Mouse (Mus musculus) midbrain, embryonic 15.5 days (tissue): ENCODE results near the gene Ptprd. TPM values are rescaled to one million over a fixed set of nuclear protein-coding genes. Genes with fewer than 3 reads are reported as not detected.

Experiments
- ATAC-seq: fragments of 200-750 bp; cut with Nextera tagmentation; replicated peaks from 2 replicates; pipeline ENCODE4 v1.8.0; 2017; ENCODE audit warnings: moderate TSS enrichment
- H3K27ac ChIP-seq: fragments of 300-500 bp; sonication (generic); 2 replicates; pipeline ENCODE4 v1.5.1; 2015; ENCODE audit warnings: mild to moderate bottlenecking, inconsistent platforms
- H3K27me3 ChIP-seq: fragments of 300-500 bp; sonication (generic); replicated peaks from 2 replicates; pipeline ENCODE4 v1.6.1; 2015; ENCODE audit warnings: inconsistent platforms
- H3K36me3 ChIP-seq: fragments of 300-500 bp; sonication (generic); replicated peaks from 2 replicates; pipeline ENCODE4 v1.6.1; 2015; ENCODE audit warnings: inconsistent platforms
- H3K4me1 ChIP-seq: fragments of 300-500 bp; sonication (generic); 2 replicates; pipeline ENCODE4 v1.6.1; 2015; ENCODE audit warnings: inconsistent platforms
- H3K4me2 ChIP-seq: fragments of 300-500 bp; sonication (generic); 2 replicates; pipeline ENCODE4 v1.6.1; 2015; ENCODE audit warnings: inconsistent platforms, mild to moderate bottlenecking, moderate library complexity
- H3K4me3 ChIP-seq: fragments of 300-500 bp; sonication (generic); 2 replicates; pipeline ENCODE4 v1.5.1; 2015; ENCODE audit warnings: mild to moderate bottlenecking, inconsistent platforms
- H3K9ac ChIP-seq: fragments of 300-500 bp; sonication (generic); 2 replicates; pipeline ENCODE4 v1.6.1; 2015; ENCODE audit warnings: mild to moderate bottlenecking, inconsistent platforms
- H3K9me3 ChIP-seq: fragments of 300-500 bp; sonication (generic); 2 replicates; pipeline ENCODE4 v1.6.1; 2016; ENCODE audit warnings: inconsistent platforms
- WGBS: fragments of 180-500 bp; shearing (Covaris S2); methylation state at CpG from one replicate; pipeline ENCODE4 v1.1.7; 2015; ENCODE audit warnings: mixed read lengths; 5-methylcytosine and 5-hydroxymethylcytosine counted together
- polyA plus RNA-seq: library from polyadenylated mRNA; unstranded; fragments of >200 nt; fragmentation: Nextera tagmentation; extraction: Ambion mirVana; gene quantifications from 2 replicates; pipeline ENCODE4 v1.2.1, GENCODE M21; 2015

Gene Ptprd
- polyA plus RNA-seq, 1 experiment from 2014 or later, result 91.7 TPM

DNA sequence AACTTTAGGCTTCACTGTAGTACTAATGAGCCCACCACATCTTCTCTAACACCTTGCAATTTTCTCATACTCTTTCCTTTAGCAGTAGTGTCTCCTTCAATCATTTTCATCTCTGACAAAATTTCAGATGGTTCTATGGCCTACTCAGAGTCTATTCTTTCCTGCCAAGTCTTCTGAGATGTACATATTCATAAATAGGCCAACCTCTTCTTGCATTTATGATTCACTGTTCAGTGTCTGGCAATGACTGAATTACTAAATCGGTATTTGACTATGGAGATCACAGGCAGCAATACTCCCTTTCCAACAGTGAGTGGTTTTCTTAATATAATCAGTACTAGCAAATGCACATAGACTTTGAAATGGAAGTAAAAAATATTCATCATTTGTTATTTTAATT is 928.3 kb downstream of the Ptprd start:
- ATAC-seq, result no peak
- no peak overlapping the region for H3K27ac ChIP-seq
- no peaks in the 10 kb centered on the region for H3K27me3 ChIP-seq
- no peaks in the 10 kb centered on the region for H3K9me3 ChIP-seq
- no peaks in the 10 kb centered on the region for H3K4me1 ChIP-seq
- WGBS, result 92% methylated on average over 1 of the region's 1 CpGs
- no peaks in the 10 kb centered on the region for H3K36me3 ChIP-seq
- H3K4me3 ChIP-seq, result no peak overlapping the region
- no peak overlapping the region for H3K9ac ChIP-seq
- H3K4me2 ChIP-seq, result no peak overlapping the region

DNA sequence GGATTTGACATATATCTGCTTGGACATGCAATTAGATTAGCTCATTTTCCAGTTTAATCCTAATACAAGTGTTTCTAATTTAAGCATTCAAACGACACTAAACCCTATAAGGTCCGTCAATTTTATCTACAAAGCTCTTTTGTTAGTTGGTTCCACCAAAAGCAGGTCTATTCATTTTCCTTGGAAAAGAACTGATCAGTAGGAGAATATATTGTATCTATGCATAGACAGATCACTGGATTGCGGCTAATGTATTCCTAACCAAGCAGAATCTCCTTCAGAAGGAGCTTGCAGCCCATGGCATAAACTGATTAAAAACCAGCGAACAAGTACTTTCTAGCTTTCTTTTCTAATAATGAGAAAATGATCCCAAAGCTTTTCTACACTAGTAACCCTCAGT is 933.8 kb downstream of the Ptprd start:
- no peaks in the 10 kb centered on the region for H3K9me3 ChIP-seq
- 18% methylated on average over 4 of the region's 4 CpGs for WGBS
- ATAC-seq, result no peak
- H3K9ac ChIP-seq, result no peak overlapping the region
- no peak overlapping the region for H3K4me2 ChIP-seq
- no peaks in the 10 kb centered on the region for H3K27me3 ChIP-seq
- H3K4me1 ChIP-seq, result no peaks in the 10 kb centered on the region
- no peak overlapping the region for H3K27ac ChIP-seq
- H3K4me3 ChIP-seq, result no peak overlapping the region
- H3K36me3 ChIP-seq, result no peaks in the 10 kb centered on the region

DNA sequence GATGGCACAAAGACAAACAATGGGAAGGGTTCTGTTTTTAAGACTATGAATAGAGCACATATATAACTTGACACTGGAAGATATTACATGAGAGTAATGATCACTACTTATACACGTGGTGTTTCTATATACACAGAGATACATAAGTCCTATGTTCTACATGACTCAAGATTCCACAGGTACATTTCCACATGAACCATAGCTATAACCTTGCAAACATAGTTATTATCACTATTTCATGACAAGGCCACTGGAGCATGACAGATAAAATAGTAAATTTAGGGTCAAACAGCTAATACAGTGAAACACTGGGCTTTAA is 951.8 kb downstream of the Ptprd start:
- Histone ChIP-seq H3K27ac (no peak overlapping the region), H3K4me2 (no peak overlapping the region), H3K4me1 (no peaks in the 10 kb centered on the region; the same call in 1 of the 2 replicates), H3K9me3 (no peaks in the 10 kb centered on the region), H3K4me3 (no peak overlapping the region), H3K36me3 (no peaks in the 10 kb centered on the region), H3K9ac (no peak overlapping the region), H3K27me3 (no peaks in the 10 kb centered on the region)
- 70% methylated on average over 1 of the region's 1 CpGs for WGBS
- no peak for ATAC-seq

DNA sequence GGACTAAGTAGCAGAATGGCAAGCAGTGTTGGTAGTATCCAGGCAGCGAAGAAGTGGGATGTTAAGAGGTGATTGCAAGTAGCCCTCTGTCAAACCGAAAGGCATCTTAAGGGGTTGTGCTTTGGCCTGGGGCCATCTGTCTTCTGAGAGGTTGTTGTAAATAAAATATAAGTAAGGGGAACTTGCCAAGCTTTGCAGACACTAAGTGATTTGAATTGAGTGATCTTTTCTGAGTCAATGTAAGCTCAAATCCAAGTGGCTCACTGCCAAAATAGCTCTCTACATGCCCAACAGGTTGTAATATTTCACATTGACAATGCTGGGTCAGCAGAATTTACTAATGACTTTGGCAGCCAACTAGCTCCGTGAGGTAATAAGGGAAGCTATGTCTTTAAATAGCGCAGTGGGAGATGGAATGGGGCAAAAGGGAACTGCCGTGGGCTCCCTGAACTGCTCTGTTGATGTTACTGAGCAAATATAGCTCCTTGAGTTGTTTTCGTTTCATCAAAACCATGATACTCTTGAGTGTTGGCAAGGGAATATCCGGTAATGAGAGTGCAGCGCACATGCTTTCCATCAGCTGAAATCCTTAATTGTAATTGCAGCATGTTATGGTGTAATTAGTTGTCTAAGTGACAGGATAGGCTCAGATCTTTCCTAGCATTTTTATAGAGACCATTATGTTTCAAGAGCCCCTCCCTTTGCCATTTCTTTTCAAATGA is 952.4 kb downstream of the Ptprd start:
- Histone ChIP-seq H3K27me3 (no peaks in the 10 kb centered on the region), H3K27ac (no peak overlapping the region), H3K9ac (no peak overlapping the region), H3K36me3 (no peaks in the 10 kb centered on the region), H3K9me3 (no peaks in the 10 kb centered on the region), H3K4me1 (no peaks in the 10 kb centered on the region; the same call in 1 of the 2 replicates), H3K4me3 (no peak overlapping the region), H3K4me2 (no peak overlapping the region)
- no peak; the same call in 1 of the 2 replicates for ATAC-seq
- 71% methylated on average over 8 of the region's 8 CpGs for WGBS

DNA sequence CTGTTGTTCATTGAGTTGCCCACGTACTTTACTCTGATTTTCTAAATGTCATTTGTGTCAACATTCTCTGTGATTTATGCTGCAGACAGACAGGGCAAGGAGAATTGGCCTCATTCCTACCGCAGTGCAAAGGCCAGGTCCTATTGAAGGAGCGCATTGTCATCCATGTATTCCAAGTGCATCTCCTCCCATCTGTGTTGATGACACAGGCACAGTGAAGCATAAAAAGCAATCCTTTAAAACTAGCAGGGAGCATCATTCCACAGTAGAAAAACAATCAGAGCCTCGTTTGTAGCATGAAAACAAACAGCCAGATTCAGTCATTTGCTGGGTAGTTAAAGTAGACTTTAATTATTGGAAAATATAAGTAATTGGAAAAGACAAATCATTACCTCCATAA is 960.6 kb downstream of the Ptprd start:
- 67% methylated on average over 4 of the region's 4 CpGs for WGBS
- no peak overlapping the region for H3K4me2 ChIP-seq
- H3K4me1 ChIP-seq, result no peaks in the 10 kb centered on the region
- H3K9me3 ChIP-seq, result no peaks in the 10 kb centered on the region
- H3K9ac ChIP-seq, result no peak overlapping the region
- H3K27me3 ChIP-seq, result no peaks in the 10 kb centered on the region
- no peak for ATAC-seq
- no peak overlapping the region for H3K27ac ChIP-seq
- no peak overlapping the region for H3K4me3 ChIP-seq
- H3K36me3 ChIP-seq, result no peaks in the 10 kb centered on the region

DNA sequence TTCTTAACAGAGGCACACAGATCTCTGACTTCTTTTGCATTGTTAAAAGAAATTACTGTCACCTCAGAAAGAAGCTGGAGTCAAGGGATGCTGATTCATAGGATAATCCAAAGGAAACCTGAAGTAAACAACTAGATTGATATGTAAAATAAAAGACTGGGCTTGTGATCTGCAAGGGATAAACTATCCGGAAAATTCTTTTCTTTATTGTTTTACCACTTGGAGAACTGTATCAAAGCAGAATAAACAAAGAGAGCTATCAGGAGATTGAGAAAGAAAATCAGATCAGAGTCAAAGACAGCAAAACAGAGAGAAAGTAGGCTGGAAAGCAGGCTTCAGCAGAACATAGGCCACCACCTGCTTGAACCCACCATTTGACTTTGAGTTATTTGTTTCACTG is 962.0 kb downstream of the Ptprd start:
- no peaks in the 10 kb centered on the region for H3K4me1 ChIP-seq
- H3K9ac ChIP-seq, result no peak overlapping the region
- H3K4me3 ChIP-seq, result no peak overlapping the region
- ATAC-seq, result no peak
- 41% methylated on average over 1 of the region's 1 CpGs for WGBS
- H3K9me3 ChIP-seq, result no peaks in the 10 kb centered on the region
- H3K4me2 ChIP-seq, result no peak overlapping the region
- H3K36me3 ChIP-seq, result no peaks in the 10 kb centered on the region
- no peaks in the 10 kb centered on the region for H3K27me3 ChIP-seq
- H3K27ac ChIP-seq, result no peak overlapping the region

DNA sequence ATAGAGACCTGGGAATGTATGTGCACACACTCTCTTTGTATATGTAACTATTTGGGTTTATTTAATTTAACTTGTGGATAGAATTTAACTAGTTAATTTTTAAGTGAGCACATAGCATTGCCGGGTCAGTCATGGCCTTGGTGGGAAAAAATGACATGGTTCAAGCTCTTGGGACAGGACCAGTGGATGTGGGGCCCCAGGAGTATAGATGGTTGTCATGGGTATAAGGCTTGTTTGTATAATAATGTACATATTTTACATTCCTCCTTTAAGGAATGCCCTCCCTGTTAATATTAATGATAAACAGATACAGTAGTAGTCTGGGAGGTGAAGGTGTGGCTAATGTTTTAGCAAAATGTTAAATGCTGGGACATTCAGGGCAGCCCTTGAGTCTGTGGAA is 962.8 kb downstream of the Ptprd start:
- no peak overlapping the region for H3K4me2 ChIP-seq
- H3K4me1 ChIP-seq, result no peaks in the 10 kb centered on the region
- no peak overlapping the region for H3K9ac ChIP-seq
- no peaks in the 10 kb centered on the region for H3K27me3 ChIP-seq
- WGBS, result 89% methylated on average over 1 of the region's 1 CpGs
- H3K9me3 ChIP-seq, result no peaks in the 10 kb centered on the region
- H3K36me3 ChIP-seq, result no peaks in the 10 kb centered on the region
- no peak overlapping the region for H3K27ac ChIP-seq
- H3K4me3 ChIP-seq, result no peak overlapping the region
- ATAC-seq, result no peak

DNA sequence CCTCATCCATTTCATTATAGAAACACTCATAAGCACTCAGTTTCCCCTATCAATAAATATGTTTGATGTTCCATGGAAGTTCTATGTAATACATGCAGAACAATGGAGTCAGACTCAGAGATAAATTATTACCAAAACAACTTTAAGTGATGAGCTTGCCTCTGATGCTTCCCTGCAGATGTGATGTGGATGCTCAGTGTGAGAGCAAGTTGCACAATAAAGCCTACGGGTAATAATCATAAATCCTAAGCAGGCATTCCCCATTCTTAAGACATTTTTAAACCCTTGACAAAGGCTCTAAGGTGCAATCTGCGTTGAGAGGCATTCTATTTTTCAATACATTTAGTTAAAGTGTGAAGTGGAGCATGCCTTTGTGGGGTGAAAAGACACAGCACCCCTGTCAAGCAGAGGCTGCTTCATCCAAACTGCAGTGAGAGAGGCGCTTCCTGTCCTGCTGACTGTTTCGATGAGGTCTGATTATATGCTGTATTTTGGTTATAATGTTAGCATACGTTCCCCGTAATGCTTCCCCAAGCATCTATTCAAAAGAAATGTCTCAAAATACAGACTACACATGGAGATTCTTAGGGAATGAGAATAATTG is 969.8 kb downstream of the Ptprd start:
- no peak overlapping the region for H3K4me2 ChIP-seq
- H3K36me3 ChIP-seq, result no peaks in the 10 kb centered on the region
- H3K9me3 ChIP-seq, result no peaks in the 10 kb centered on the region
- no peak for ATAC-seq
- H3K27me3 ChIP-seq, result no peaks in the 10 kb centered on the region
- WGBS, result 71% methylated on average over 6 of the region's 6 CpGs
- H3K4me1 ChIP-seq, result no peaks in the 10 kb centered on the region
- H3K4me3 ChIP-seq, result no peak overlapping the region
- H3K27ac ChIP-seq, result no peak overlapping the region
- no peak overlapping the region for H3K9ac ChIP-seq

DNA sequence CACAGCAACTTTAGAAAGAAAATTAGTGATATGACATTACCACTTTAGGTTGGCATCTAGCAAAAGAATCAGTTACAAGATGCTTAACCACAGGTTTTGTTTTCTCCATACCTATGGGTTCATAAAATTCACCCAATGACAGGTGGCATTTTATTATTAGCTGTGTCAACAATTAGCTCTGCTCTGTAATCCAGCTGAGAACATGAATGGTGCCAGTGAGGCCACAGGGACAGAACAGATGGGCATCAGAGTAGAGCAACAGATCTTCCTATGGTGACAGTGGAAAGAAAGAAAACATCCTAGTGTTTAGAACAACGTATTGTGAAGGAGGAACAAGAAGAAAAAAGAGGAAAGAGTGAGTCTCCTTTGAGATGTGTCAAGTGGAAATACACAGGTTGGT is 973.6 kb downstream of the Ptprd start:
- H3K9ac ChIP-seq, result no peak overlapping the region
- H3K36me3 ChIP-seq, result no peaks in the 10 kb centered on the region
- H3K4me1 ChIP-seq, result no peaks in the 10 kb centered on the region
- 65% methylated on average over 1 of the region's 1 CpGs for WGBS
- no peaks in the 10 kb centered on the region for H3K9me3 ChIP-seq
- H3K4me3 ChIP-seq, result no peak overlapping the region
- H3K27ac ChIP-seq, result no peak overlapping the region
- H3K27me3 ChIP-seq, result no peaks in the 10 kb centered on the region
- no peak overlapping the region for H3K4me2 ChIP-seq
- no peak for ATAC-seq

DNA sequence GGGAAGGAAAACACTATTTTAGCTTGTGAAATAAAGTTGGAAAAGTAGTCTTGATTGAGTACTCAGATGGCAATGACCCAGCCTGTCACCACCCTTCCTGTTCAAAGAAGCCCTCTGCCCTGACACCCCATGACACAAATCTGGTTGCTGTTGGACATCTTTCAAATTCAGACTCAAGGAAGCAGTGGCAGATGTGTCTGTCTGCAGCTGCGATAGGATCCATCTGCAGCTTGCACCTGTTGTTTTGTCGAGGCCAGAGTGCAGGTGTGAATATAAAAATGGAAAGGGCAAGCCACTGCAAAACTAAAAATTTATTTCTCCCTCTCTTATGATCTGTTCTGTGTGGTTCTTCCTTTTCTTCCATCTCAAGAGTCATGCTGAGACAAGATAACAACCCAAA is 978.5 kb downstream of the Ptprd start:
- no peaks in the 10 kb centered on the region for H3K27me3 ChIP-seq
- no peak overlapping the region for H3K27ac ChIP-seq
- ATAC-seq, result no peak
- no peak overlapping the region for H3K4me2 ChIP-seq
- no peak overlapping the region for H3K9ac ChIP-seq
- no peaks in the 10 kb centered on the region for H3K9me3 ChIP-seq
- H3K36me3 ChIP-seq, result no peaks in the 10 kb centered on the region
- 76% methylated on average over 2 of the region's 2 CpGs for WGBS
- H3K4me1 ChIP-seq, result no peaks in the 10 kb centered on the region
- no peak overlapping the region for H3K4me3 ChIP-seq

DNA sequence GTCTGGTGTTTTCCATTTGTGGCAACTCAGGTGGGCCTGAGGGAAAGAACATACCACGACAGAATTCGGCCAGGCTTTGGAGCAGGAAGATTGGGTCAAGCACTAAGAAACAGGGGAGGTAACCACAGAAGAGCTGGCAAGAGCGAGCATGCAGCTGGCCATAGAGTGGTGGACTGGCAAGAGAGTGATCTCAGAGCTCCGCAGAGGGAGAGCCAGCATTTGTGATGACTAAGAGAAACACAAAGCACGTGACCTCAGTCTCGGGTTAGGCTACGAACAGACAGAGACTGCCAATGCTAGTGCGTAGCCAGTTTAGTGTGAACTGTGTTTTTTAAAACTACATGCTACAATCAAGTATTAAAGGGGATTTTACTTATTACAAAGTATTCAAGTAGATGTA is 1042.9 kb downstream of the Ptprd start:
- H3K9ac ChIP-seq, result no peak overlapping the region
- no peak overlapping the region for H3K4me3 ChIP-seq
- H3K27ac ChIP-seq, result no peak overlapping the region
- no peak overlapping the region for H3K4me2 ChIP-seq
- no peaks in the 10 kb centered on the region for H3K36me3 ChIP-seq
- WGBS, result 87% methylated on average over 8 of the region's 8 CpGs
- no peaks in the 10 kb centered on the region for H3K27me3 ChIP-seq
- no peaks in the 10 kb centered on the region for H3K4me1 ChIP-seq
- H3K9me3 ChIP-seq, result no peaks in the 10 kb centered on the region
- no peak for ATAC-seq

DNA sequence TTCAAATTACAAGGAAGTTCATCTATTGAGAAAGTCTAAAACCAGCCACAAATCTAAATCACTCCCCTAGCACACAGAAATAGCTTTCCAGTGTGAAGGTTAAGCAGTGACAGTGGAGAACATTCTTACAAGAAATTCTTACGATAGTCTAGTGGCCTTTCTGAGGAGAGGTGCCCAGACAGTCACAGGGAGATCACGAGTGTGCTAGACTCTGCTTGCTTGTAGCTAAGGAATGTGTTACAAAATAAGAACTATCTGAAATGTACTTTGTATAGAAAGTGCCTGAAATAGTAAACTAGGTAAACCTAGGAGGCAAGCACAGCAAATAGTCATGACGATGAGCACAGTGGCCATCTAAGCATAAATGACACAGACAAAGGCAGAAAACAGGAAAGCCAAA is 1054.2 kb downstream of the Ptprd start:
- Histone ChIP-seq H3K4me3 (no peak overlapping the region), H3K9me3 (no peaks in the 10 kb centered on the region), H3K4me1 (no peaks in the 10 kb centered on the region), H3K9ac (no peak overlapping the region), H3K27me3 (no peaks in the 10 kb centered on the region), H3K4me2 (no peak overlapping the region), H3K36me3 (no peaks in the 10 kb centered on the region), H3K27ac (no peak overlapping the region)
- 88% methylated on average over 3 of the region's 3 CpGs for WGBS
- ATAC-seq, result no peak

DNA sequence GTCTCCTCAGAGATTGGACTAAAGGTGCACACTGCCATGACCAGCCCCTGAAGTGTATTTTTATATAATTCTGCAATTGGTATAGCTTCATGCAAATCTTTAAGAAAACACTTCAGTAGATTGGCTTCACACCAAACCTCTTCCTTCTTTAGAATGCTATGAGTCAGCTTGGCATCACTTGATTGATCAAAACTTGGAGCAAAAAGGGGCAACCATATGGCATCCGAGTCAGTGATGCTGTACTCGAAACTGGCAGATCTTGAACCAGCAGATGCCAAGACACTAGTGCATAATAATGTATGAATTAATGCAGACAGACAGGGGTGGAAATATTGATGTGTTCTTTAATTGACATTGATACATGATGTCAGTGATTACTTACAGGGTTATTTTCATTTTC is 1056.2 kb downstream of the Ptprd start:
- no peaks in the 10 kb centered on the region for H3K9me3 ChIP-seq
- no peak overlapping the region for H3K4me3 ChIP-seq
- H3K4me2 ChIP-seq, result no peak overlapping the region
- no peaks in the 10 kb centered on the region for H3K4me1 ChIP-seq
- no peaks in the 10 kb centered on the region for H3K36me3 ChIP-seq
- WGBS, result 77% methylated on average over 2 of the region's 2 CpGs
- H3K27ac ChIP-seq, result no peak overlapping the region
- H3K9ac ChIP-seq, result no peak overlapping the region
- no peak for ATAC-seq
- H3K27me3 ChIP-seq, result no peaks in the 10 kb centered on the region
